Mouse (Mus musculus): ENCODE results near the gene Parp11. TPM values are rescaled to one million over a fixed set of nuclear protein-coding genes. Genes with fewer than 3 reads are reported as not detected.

Gene Parp11
- total and polyA plus RNA-seq, 3 experiments, result 9.2 to 10.4 (median 9.7) TPM

GRCm38 (mm10) chr6:127461491-127461890 is 14.9 kb downstream of the Parp11 start:
- H3K36me3 ChIP-seq (replicated peaks in 1 of 2; ENCODE audit: control insufficient read depth in 1 of 2, insufficient read depth in 1 of 2, low read length in 1 of 2), result peaks cover 0 to 34% of the 10 kb centered on the region in 2 experiments
- no peak overlapping the region for H3K4me2 ChIP-seq (ENCODE audit: insufficient read depth, low read depth, poor library complexity, severe bottlenecking)
- in situ Hi-C loops (cut with MboI; ENCODE audit: low pct_ligation_motif_present, low pct_unique_long_range_greater_than_20kb, low sequenced_read_pairs), result no loop called here
- no peak for DNase-seq (ENCODE audit: extremely low read depth)
- H3K4me1 ChIP-seq (ENCODE audit: control insufficient read depth in 1 of 2, insufficient read depth in 2 of 2), result peaks cover 6 to 39% of the 10 kb centered on the region in 2 experiments; a peak in 3 of 4 replicates
- H3K9ac ChIP-seq (ENCODE audit: insufficient read depth, low read depth), result no peak overlapping the region
- no peaks in the 10 kb centered on the region for H3K27me3 ChIP-seq (replicated peaks)
- TF ChIP-seq HCFC1 (IDR thresholded peaks at IDR 0.05; ENCODE audit: low read depth, low read length) (no peak), POLR2A (IDR thresholded peaks at IDR 0.05; ENCODE audit: low read depth, low read length) (no peak), E2F4 (IDR thresholded peaks at IDR 0.05; ENCODE audit: insufficient replicate concordance, low read depth, low read length) (no peak), TBP (conservative IDR thresholded peaks at IDR 0.05; ENCODE audit: low read depth, low read length) (no peak), CHD2 (IDR thresholded peaks at IDR 0.05; ENCODE audit: low read length) (no peak), UBTF (IDR thresholded peaks at IDR 0.05; ENCODE audit: low read depth, low read length) (no peak)
- H3K9me3 ChIP-seq (replicated peaks; ENCODE audit: low read length), result no peaks in the 10 kb centered on the region
- H3K27ac ChIP-seq (ENCODE audit: insufficient read depth, low read depth), result no peak overlapping the region
- dilution Hi-C loops (cut with MboI; ENCODE audit: extremely low pct_ligation_motif_present, extremely low pct_unique_long_range_greater_than_20kb, low sequenced_read_pairs), result no loop called here
- peaks cover 7% of the 10 kb centered on the region for H3K79me2 ChIP-seq (replicated peaks; ENCODE audit: control insufficient read depth, extremely low read depth, insufficient read depth, poor library complexity, severe bottlenecking)
- no peak overlapping the region for H3K4me3 ChIP-seq (replicated peaks in 1 of 3; ENCODE audit: low read depth in 2 of 3, low read length in 2 of 3, poor library complexity in 1 of 3)

GRCm38 (mm10) chr6:127462251-127462650 is 15.6 kb downstream of the Parp11 start:
- Histone ChIP-seq H3K27me3 (replicated peaks) (no peaks in the 10 kb centered on the region), H3K4me2 (ENCODE audit: insufficient read depth, low read depth, poor library complexity, severe bottlenecking) (no peak overlapping the region), H3K4me1 (ENCODE audit: control insufficient read depth in 1 of 2, insufficient read depth in 2 of 2) (peaks cover 5 to 40% of the 10 kb centered on the region in 2 experiments; a peak in 3 of 4 replicates), H3K27ac (ENCODE audit: insufficient read depth, low read depth) (no peak overlapping the region), H3K9ac (ENCODE audit: insufficient read depth, low read depth) (no peak overlapping the region), H3K9me3 (replicated peaks; ENCODE audit: low read length) (no peaks in the 10 kb centered on the region), H3K36me3 (replicated peaks in 1 of 2; ENCODE audit: control insufficient read depth in 1 of 2, insufficient read depth in 1 of 2, low read length in 1 of 2) (peaks cover 0 to 38% of the 10 kb centered on the region in 2 experiments), H3K4me3 (replicated peaks in 1 of 3; ENCODE audit: low read depth in 2 of 3, low read length in 2 of 3, poor library complexity in 1 of 3) (no peak overlapping the region), H3K79me2 (replicated peaks; ENCODE audit: control insufficient read depth, extremely low read depth, insufficient read depth, poor library complexity, severe bottlenecking) (peaks cover 7% of the 10 kb centered on the region)
- in situ Hi-C loops (cut with MboI; ENCODE audit: low pct_ligation_motif_present, low pct_unique_long_range_greater_than_20kb, low sequenced_read_pairs), result no loop called here
- no peak for TF ChIP-seq UBTF (IDR thresholded peaks at IDR 0.05; ENCODE audit: low read depth, low read length)
- TF ChIP-seq NRF1 (IDR thresholded peaks at IDR 0.05; ENCODE audit: low read depth, low read length), result no peak
- no peak for TF ChIP-seq MAZ (IDR thresholded peaks at IDR 0.05; ENCODE audit: low read depth, low read length)
- no peak for TF ChIP-seq ZNF384 (IDR thresholded peaks at IDR 0.05; ENCODE audit: low read depth, low read length)
- TF ChIP-seq KAT2A (IDR thresholded peaks at IDR 0.05; ENCODE audit: insufficient replicate concordance, low read length), result no peak
- dilution Hi-C loops (cut with MboI; ENCODE audit: extremely low pct_ligation_motif_present, extremely low pct_unique_long_range_greater_than_20kb, low sequenced_read_pairs), result no loop called here
- no peak for DNase-seq (ENCODE audit: extremely low read depth)

GRCm38 (mm10) chr6:127463273-127464001 is 16.8 kb downstream of the Parp11 start:
- DNase-seq (ENCODE audit: extremely low read depth), result no peak
- H3K4me1 ChIP-seq (ENCODE audit: control insufficient read depth in 1 of 2, insufficient read depth in 2 of 2), result peaks cover 0 to 28% of the 10 kb centered on the region in 2 experiments; a peak in 2 of 4 replicates
- dilution Hi-C loops (cut with MboI; ENCODE audit: extremely low pct_ligation_motif_present, extremely low pct_unique_long_range_greater_than_20kb, low sequenced_read_pairs), result no loop called here
- peaks cover 3 to 43% of the 10 kb centered on the region in 2 experiments for H3K36me3 ChIP-seq (replicated peaks in 1 of 2; ENCODE audit: control insufficient read depth in 1 of 2, insufficient read depth in 1 of 2, low read length in 1 of 2)
- no peak overlapping the region for H3K9ac ChIP-seq (ENCODE audit: insufficient read depth, low read depth)
- no peak overlapping the region for H3K27ac ChIP-seq (ENCODE audit: insufficient read depth, low read depth)
- H3K79me2 ChIP-seq (replicated peaks; ENCODE audit: control insufficient read depth, extremely low read depth, insufficient read depth, poor library complexity, severe bottlenecking), result peaks cover 3% of the 10 kb centered on the region
- in situ Hi-C loops (cut with MboI; ENCODE audit: low pct_ligation_motif_present, low pct_unique_long_range_greater_than_20kb, low sequenced_read_pairs), result no loop called here
- H3K27me3 ChIP-seq (replicated peaks), result no peaks in the 10 kb centered on the region
- no peaks in the 10 kb centered on the region for H3K9me3 ChIP-seq (replicated peaks; ENCODE audit: low read length)
- no peak overlapping the region for H3K4me2 ChIP-seq (ENCODE audit: insufficient read depth, low read depth, poor library complexity, severe bottlenecking)
- TF ChIP-seq JUND (conservative IDR thresholded peaks at IDR 0.05; ENCODE audit: low read depth, low read length), result no peak
- TF ChIP-seq SIN3A (IDR thresholded peaks at IDR 0.05; ENCODE audit: low read length), result no peak
- TF ChIP-seq ZMIZ1 (IDR thresholded peaks at IDR 0.05; ENCODE audit: low read depth, low read length), result no peak
- no peak for TF ChIP-seq RCOR1 (conservative IDR thresholded peaks at IDR 0.05; ENCODE audit: low read depth, low read length)
- no peak for TF ChIP-seq NRF1 (IDR thresholded peaks at IDR 0.05; ENCODE audit: low read depth, low read length)
- no peak overlapping the region for H3K4me3 ChIP-seq (replicated peaks in 1 of 3; ENCODE audit: low read depth in 2 of 3, low read length in 2 of 3, poor library complexity in 1 of 3)

Data from CH12.LX (cell line).